Mouse (Mus musculus) spleen, adult 2 months (tissue): ENCODE results near the gene Irf2.

Experiments
- CTCF ChIP-seq: fragments of 200-500 bp; IDR thresholded peaks from 2 replicates; pipeline ENCODE4 v1.5.1; 2011; ENCODE audit warnings: mild to moderate bottlenecking, inconsistent platforms; ENCODE audit not compliant: insufficient read depth, insufficient read length, insufficient replicate concordance; ENCODE audit errors: extremely low read depth
- POLR2A ChIP-seq: fragments of 200-500 bp; IDR thresholded peaks from 2 replicates; pipeline ENCODE4 v1.6.1; 2011; ENCODE audit warnings: low read depth, low read length, inconsistent platforms

DNA sequence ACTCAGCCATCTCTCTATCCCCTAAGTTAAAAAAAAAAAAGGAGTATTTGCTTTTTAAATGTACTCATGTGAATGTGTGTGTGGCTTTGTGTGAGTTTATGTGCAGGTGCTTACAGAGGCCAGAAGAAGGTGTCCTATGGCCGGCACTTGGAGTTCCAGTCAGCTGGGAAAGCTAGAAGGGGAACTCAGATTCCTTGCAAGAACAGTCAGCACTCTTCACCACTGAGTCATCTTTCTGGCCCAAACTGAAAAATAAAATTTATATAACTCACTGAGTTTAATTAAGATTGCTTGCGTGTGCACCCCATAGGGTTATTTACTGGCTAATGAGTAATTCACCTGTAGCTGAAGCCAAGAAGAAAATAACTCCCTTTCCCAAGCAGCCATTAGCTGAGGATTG lies 34.4 kb upstream of the Irf2 start:
- TF ChIP-seq CTCF (no peak), POLR2A (no peak)
